Mouse (Mus musculus) heart, postnatal 25 days (tissue): ENCODE measurements at regions not wholly inside any gene's neighbourhood (a gene's known extent, or its start where the extent isn't known, plus 50 kb on each side); places are given as distances from the start of the nearest gene placed in this dataset.

ENCODE experiments used
- DNase-seq: peaks from one replicate; pipeline ENCODE4 v3.0.0; 2022; ENCODE audit warnings: low spot score
- intact Hi-C: fragments of 180-260 bp; cut with DNase I; formaldehyde crosslinking; loops from one replicate; pipeline ENCODE4 v1.15.1; 2025

DNA sequence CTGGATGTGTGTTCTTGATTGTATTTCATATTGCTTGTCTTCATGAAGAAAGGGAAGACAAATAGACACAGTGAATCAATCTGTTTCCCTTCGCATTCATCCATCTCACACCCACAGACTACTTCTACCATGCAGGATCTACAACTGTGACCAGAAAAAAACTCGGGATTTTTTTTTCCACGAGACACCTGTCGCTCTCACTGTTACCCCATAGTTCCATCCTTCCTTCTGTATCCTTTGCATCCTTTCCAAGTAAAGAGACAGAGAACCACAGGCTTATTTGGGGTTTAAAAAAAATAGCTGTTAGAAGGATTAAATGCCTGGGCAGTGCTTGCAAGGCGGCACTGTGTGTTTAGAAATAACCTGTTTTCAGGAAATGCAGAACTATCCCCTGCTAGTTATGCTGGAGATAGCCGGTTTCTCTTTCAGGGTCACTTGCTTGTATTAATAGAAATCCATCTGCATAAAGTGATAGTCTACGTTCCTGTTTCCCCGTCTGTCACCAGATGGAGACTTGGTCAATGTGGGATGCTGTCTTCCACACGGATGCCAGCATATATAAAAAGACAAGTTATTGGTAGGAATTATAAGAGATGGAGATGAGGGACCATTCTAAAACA, 144.2 kb upstream of the Stmnd1 start:
- no peak for DNase-seq
- intact Hi-C loops, result no loop called here

DNA sequence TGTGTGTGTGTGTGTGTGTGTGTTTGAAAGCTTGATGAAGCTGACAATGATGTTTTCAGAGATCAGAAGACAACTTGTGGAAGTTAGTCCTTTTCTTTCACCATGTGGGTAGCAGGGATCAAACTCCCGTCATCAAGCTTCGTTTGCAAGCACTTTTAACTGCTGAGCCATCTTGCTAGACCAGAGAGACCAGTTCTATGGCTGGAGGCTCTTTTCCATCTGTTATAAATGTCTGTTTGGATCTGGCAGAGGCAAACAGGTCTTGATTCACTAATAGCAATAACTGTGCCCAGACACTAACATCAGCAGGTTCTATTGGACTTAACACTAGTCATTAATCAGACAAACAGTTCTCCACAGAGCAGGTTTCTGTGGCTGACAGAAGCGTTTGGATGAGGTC, 150.1 kb upstream of the Stmnd1 start:
- intact Hi-C loops, result no loop called here
- no peak for DNase-seq

DNA sequence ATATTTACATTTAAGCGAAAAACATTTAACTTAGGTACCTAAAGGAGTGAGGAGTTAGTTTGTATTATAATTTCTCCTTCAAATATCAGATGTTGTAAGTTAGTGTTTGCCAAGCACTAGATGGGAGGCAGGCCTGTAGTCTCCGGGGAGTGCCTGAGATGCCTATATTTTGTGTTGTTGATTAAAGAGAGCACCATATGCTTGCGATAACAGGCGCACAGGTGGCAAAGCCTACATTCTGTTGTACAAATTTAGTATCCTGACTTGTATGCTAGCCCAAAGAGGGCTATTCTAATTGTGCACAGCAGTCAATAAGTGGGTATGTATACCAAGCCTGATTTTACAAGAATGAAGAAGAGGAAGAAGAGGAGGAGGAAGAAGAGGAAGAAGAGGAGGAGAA, 151.8 kb upstream of the Atxn1 start:
- intact Hi-C loops, result no loop called here
- DNase-seq, result no peak

DNA sequence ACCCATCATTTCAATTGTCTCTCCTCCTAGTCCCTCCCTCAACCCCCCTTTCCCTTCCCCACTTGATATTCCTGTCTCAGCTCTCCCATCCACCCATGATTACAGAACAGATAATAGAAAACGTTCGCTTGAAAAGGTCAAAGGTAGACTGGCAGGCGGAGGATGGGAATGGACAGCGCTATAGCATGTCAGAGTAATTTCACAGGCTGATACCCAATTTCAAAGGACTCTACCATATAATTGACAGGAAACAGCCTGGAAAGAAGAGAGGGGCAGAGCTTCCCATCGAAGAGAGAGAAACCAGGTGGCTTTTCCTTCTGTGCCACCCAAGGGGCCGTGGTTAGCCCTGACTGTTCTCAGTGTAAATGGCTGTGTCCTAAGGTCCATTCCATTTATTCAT, 140.2 kb upstream of the Atxn1 start:
- intact Hi-C loops, result no loop called here
- DNase-seq, result no peak

DNA sequence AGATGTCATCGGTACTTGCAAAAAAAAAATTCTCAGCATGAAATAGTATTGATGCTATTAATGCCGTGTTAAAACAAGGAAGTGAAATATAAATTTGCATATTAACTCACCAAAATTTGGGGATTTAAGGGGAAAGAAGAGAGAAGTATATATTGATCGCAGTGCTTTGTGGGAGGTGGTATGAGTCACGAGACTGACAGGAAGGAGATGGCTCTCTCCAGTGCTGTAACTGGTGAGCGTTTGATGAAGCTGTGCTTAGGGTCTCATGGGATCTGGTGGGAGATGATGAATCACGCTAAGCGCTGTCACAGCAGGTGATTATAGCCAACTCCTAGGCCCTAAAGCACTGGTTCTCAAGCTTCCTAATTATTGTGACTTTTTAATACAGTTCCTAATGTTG, 133.8 kb upstream of the Atxn1 start:
- intact Hi-C loops, result no loop called here

DNA sequence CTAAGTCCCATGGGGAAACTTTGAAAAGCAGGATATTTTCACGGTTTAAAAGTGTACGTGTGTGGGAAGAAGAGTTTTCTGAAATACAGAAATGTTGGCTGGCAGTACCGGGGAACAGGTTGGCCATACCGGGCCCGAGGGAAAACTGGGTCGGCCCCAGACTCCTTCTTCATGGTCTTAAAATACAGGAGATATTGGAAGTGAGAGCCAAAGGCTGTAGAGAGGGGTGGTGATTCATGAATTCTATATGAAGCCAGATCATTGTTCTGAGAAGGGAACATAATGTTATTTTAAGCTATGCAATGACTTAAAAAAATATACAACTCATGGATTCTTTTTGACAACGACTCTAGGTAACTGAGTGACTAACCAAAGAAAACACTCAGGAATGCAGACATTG, 133.3 kb upstream of the Atxn1 start:
- intact Hi-C loops, result no loop called here
- no peak for DNase-seq

More for the DNA sequence above, 133.8 kb upstream of the Atxn1 start:
- no peak for DNase-seq

DNA sequence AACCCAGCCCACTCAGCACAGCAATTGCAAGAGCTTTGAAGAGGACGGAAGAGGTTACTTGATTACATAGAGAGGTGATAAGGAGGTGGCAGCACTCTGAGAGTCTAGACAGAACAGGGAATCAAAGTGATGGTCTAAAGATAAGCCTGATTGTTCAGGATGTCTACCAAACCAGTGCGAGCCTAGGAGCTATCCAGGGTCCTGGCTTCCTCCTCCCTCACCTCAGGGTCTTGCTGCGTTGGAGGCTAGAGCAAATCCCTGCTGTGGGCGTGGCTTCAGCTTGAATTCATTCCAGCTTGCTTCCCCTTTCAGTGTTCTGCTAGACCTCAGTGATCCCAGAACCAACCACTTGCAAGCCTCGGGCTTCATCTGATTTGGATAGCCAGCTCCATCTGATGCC, 132.2 kb upstream of the Atxn1 start:
- intact Hi-C loops, result no loop called here

DNA sequence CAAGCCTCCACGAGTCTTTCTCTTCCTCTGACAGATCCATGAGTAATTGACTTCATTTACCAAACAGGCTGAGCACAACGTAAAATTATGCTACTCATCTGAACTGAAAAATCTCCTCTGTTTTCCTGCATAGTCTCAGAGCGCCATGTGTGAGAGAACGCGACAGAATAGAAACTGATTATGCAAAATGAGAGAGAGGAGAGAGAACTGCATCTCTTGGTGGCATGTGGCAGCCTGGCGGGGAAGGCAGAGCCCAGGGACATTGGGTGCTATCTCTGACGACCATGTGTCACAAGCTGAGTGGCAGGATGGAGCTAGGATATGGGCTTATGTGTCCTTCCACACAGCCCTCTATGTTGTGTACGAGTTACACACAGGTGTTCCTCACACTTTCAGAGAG, 131.6 kb upstream of the Atxn1 start:
- intact Hi-C loops, result no loop called here
- no peak for DNase-seq

More for the DNA sequence above, 132.2 kb upstream of the Atxn1 start:
- DNase-seq, result no peak

DNA sequence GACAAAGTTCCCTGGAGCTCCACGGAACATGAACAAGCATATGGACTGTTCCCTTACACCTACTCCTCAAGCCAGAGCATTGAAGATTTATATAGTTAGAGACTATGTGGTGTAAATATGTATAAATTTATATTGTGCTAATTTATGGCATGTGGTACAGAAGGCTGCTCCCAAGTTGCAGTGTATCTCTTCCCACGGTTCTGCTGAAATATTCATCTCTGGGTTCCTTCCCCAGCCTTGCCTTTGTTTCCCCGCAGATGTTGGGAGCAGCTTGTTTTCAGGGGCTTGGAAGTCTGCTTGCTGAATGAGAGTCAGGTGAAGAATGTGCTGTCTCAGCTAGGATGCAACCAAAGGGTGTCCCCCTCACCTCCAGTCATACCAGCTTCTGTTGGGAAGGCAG, 128.0 kb upstream of the Atxn1 start:
- DNase-seq, result no peak
- intact Hi-C loops, result no loop called here

DNA sequence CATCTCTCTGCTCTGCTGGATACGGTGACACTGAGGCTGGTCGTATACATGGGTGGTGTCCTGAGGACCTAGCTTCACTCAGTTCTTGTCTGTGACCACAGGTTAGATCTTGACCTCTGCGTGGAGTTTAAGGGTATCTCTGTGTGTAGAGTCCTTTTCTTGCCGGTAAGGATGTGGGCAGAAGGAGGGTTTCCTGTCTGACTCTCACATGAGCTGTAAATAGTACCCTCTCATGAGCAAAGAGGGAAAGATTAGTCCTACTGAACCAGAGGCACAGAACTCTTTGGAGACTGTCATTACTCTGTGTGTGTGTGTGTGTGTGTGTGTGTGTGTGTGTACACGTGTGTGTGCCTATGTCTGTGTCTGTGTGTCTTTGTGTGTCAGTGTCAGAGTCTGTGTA, 126.3 kb upstream of the Atxn1 start:
- DNase-seq, result no peak
- intact Hi-C loops, result no loop called here

DNA sequence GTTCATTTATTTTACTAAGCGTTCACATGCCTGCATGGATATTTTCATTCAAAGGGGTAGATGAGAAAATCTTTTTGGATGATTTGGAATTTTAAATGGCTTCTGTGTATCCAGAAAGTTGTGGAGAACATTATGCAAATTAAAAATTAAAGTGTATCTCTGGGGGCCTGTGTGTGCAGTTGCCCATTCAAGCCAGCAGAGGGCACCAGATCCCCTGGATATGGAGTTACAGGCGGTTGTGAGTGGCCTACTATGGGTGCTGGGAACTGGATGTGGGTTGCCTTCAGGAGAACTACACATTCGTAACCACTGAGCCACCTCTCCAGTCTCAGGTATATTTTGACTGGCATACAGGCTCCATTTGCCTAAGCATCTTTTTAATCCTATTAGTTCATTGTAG, 123.4 kb upstream of the Atxn1 start:
- DNase-seq, result no peak
- intact Hi-C loops, result no loop called here

DNA sequence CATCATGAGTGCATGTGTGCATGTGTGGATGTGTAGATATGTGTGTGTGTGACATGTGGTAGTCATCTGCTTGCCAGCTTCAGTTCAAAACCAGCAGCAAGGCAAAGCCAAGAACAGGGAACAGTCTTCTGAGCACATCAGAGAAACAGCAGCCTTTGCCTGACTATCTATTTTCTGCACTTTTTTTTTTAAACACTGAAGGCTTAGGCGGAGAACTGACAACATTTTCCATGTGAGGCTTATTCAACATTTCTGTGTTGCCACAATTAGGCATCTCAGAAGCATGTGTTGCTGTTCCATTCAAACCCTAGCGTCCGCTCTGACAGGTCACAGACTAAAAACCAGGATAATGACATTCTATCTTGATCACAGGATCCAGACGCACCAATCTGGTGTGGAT, 122.9 kb upstream of the Atxn1 start:
- intact Hi-C loops, result no loop called here
- DNase-seq, result no peak

DNA sequence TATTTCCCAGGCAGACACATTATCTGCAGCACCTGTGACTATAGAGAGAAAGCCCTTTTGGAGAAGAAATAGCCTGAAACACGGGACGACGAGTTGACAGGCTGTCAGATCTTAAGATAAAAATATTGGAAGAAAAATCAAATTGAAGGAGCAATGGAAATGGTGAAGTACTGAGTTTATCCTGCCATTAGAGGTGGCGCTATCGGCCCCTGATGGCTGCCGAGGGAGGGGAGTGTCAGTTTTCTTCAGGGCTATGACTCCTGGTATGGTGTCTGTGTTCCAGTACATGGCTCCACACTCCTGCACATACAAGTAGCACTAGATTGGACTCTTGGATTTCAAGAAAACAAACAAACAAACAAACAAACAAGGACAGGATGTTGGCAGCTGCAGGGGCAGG, 112.1 kb upstream of the Atxn1 start:
- DNase-seq, result no peak
- intact Hi-C loops, result no loop called here

DNA sequence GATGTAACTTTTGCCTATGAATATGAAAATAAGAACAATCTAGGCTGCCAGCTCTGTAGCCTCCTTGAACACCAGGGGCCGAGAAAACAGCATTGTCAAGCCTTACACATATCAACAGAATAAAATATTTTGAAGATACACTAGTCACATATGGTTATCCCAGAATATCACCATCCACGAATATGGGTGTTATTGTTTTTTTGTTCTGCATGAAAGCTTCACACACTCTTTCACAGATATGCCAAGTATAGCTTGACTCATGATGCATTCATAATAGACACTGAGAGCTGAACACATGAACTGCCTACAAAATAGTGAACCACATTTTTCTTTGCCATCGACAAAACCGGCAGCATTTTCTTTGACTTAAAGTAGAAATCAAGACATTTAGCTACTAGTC, 106.9 kb upstream of the Atxn1 start:
- intact Hi-C loops, result no loop called here
- DNase-seq, result no peak

DNA sequence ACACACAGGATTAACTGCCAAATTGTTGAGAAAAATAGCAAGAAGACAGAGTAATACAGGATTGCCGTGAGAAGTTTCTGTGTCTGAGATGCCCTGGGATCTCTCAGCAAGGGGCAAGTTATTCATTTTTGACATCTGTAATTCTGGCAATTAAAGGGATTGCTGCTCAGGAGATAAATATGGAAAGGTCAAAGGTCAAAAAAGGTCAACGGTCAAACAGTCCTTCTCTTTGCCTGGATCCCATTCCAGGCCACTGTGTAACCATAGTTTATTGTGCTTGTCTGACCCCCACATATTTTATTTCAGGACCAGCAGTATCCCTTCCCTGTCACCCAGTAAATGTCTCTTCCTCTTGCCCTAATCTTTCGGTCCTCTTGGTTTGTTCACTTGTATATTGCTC, 104.8 kb upstream of the Atxn1 start:
- no peak for DNase-seq
- intact Hi-C loops, result no loop called here

DNA sequence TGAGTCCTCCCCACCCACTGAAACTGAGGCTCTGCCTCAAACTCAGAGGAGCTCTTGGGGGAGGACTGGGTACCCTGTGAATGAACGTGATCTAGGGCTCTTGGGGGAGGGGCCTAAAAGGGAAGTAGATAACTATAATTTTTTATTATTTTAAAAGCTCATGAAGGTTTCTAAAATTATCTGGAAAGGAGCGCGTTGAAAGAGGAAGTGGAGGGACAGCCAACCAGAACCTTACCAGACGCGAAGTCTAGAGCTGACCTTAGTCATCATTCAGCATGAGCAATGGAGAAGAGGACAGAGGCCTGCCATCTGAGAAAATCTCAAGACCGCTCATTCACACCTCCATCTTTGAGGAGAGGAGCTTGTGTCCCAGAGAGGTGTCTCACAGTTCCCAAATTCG, 98.0 kb upstream of the Atxn1 start:
- intact Hi-C loops, result no loop called here
- DNase-seq, result no peak

DNA sequence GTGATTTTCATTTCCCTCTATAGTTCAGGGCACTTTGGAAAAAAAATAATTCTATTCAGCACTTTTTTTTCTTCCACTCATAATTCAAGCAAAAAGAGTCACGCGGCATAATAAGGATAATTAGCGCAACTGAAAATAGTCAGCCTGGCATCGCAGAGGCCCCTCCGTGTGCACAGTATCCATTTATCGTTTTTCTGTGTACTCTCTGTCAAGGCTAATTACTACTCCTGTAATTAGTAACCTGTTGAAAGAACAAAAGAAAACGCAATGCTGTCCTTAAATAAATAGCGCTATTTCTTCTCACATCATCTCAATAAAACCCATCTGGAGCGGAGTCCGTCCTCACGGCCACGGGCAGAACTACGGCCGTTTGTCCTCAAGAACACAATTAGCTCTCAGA, 95.1 kb upstream of the Atxn1 start:
- intact Hi-C loops, result no loop called here
- DNase-seq, result no peak

DNA sequence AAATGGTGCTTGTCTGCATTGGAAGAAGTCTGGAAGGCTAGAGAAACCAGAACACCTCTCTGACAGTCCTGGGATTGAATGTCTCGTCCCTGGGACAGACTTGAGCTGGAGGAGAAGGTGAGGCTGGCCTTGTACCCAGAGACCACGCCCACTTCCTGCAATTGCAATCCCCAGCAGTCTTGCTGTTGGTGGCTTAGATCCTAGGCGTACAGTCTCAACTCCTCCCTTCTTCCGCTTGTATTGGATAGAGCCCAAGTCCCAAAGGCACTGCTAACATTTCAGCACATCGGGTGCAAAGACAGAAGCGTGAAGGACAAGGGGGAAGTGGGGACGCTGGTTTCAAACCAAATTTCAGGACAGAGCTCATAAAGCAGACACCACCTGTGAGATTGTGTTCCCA, 94.1 kb upstream of the Atxn1 start:
- no peak for DNase-seq
- intact Hi-C loops, result no loop called here

DNA sequence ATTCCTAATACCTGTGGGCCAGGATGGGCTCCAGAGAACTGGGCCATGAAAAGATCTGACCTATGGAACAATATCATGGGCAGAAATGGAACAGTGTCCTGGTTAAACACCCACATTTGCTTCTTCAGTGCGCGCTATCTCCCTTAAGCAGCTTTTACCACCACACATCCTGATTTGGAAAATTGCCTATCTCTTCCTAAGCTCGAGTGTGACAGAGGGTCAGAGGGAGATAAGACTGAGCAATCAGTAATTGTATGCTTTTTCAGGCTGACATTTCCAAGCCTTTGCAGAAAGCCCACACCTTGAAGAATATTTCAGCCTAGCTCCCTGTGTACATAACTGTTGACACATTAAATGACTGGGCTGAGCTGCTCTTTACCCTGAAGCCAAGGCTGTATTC, 93.5 kb upstream of the Atxn1 start:
- intact Hi-C loops, result no loop called here

DNA sequence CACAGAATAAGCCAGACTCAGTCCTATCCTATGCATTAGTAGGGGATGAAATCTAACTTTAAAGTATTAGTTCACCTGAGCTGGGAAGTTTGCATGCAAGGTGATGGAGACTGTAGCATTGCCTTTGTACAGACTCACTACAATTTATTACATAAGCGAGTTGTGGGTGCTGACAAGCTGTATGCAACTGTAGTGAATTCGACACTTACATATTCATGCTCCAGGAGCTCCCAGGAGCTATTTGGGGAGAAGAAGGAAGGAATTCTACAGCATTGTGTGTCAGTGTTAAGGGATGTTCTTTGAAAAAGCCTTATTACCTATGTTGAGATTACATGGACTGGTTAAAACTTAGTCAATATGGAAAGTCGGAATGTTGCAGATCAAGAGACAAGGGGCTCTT, 90.6 kb upstream of the Atxn1 start:
- intact Hi-C loops, result no loop called here
- no peak for DNase-seq

More for the DNA sequence above, 93.5 kb upstream of the Atxn1 start:
- DNase-seq, result no peak

DNA sequence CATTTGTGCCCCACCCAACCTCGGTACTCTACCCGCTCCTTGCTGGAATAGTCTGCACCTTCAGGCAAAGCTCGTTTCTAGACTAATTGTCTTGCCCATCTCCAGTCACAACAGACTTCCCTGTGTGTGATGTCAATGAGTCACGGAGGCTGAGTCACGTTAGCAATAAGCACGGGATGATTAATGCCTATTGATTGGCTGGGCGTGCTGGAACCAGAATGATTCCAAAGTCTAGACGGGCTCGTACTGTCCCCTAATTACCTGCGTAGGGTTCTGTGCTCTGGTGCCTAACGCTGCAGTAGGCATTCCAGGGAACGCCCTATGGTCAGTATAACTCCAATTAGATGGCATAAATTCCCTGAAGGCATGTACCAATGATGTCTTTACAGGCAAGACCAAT, 78.8 kb upstream of the Atxn1 start:
- DNase-seq, result no peak
- intact Hi-C loops, result no loop called here

DNA sequence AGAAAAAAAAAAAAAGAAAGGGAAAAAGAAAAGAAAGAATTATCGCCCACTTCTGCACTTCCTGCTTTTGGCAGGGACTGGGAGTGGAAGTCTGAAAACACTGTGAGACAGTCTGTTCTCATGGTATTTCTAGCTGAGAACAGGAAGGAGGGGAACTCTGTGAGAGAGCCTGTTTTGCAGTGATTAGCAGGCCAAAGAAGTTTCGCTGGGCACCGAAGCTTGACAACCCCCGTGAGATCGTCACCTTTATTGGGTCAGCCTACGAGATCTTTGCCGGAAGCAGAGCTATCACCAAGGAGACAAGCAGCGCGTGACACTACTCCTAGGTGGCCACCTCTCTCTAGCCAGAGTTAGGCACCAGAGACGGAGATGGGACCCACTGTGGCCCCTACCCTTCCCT, 78.2 kb upstream of the Atxn1 start:
- intact Hi-C loops, result no loop called here
- DNase-seq, result no peak

DNA sequence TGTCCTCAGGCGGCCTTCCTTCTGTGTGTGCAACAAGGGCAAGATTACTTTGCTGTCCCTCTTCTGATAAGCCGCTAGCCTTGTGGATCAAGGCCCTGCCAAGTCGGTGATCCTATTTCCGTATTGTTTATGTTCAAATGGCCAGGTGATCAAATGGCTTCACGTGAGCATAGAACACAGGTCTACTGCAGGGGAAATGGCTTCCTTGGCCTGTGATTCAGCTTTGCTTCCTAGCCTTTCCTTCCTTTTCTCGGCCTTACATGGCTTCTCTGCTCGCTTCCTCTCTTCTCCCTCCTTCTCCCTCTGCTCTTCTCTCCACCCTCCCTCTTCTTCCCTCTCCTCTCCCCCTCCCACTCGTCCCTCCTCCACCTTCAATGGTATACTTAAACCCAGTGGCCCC, 77.4 kb upstream of the Atxn1 start:
- no peak for DNase-seq
- intact Hi-C loops, result no loop called here
